Mouse (Mus musculus) hindbrain, embryonic 11.5 days (tissue): ENCODE data around the gene Pdlim4. TPM values are rescaled to one million over a fixed set of nuclear protein-coding genes. Genes with fewer than 3 reads are reported as not detected.

Experiments
- ATAC-seq: fragments of 200-750 bp; cut with Nextera tagmentation; 2 replicates; pipeline ENCODE4 v1.8.0; 2017; ENCODE audit warnings: mild to moderate bottlenecking, moderate TSS enrichment, moderate library complexity; ENCODE audit not compliant: low FRiP score
- DNase-seq: peaks from one replicate; pipeline ENCODE4 v3.0.0-alpha.2; 2015; ENCODE audit warnings: low spot score
- H3K27ac ChIP-seq: fragments of 300-500 bp; sonication (generic); 2 replicates; pipeline ENCODE4 v1.5.1; 2014; ENCODE audit warnings: mild to moderate bottlenecking, low read depth, low read length
- H3K27me3 ChIP-seq: fragments of 300-500 bp; sonication (generic); 2 replicates; pipeline ENCODE4 v1.6.1; 2014; ENCODE audit warnings: mild to moderate bottlenecking, low read length, moderate library complexity, mixed read lengths; ENCODE audit not compliant: control insufficient read depth, insufficient read depth
- H3K36me3 ChIP-seq: fragments of 300-500 bp; sonication (generic); 2 replicates; pipeline ENCODE4 v1.6.1; 2014; ENCODE audit warnings: mild to moderate bottlenecking, low read length, moderate library complexity, mixed read lengths; ENCODE audit not compliant: control insufficient read depth, insufficient read depth
- H3K4me1 ChIP-seq: fragments of 300-500 bp; sonication (generic); replicated peaks from 2 replicates; pipeline ENCODE4 v1.6.1; 2014; ENCODE audit warnings: low read length, mixed read lengths; ENCODE audit not compliant: control insufficient read depth, insufficient read depth
- H3K4me2 ChIP-seq: fragments of 300-500 bp; sonication (generic); replicated peaks from 2 replicates; pipeline ENCODE4 v1.6.1; 2014; ENCODE audit warnings: mild to moderate bottlenecking, low read depth, low read length
- H3K4me3 ChIP-seq: fragments of 300-500 bp; sonication (generic); 2 replicates; pipeline ENCODE4 v1.5.1; 2014; ENCODE audit warnings: low read depth, low read length
- H3K9ac ChIP-seq: fragments of 300-500 bp; sonication (generic); 2 replicates; pipeline ENCODE4 v1.6.1; 2014; ENCODE audit warnings: low read depth, low read length
- H3K9me3 ChIP-seq: fragments of 300-500 bp; sonication (generic); 2 replicates; pipeline ENCODE4 v1.6.1; 2016; ENCODE audit warnings: low read length; ENCODE audit not compliant: control insufficient read depth
- WGBS: fragments of 180-500 bp; shearing (Covaris S2); extraction: QIAGEN DNeasy Blood & Tissue Kit; methylation state at CpG from one replicate; pipeline ENCODE4 v1.1.7; 2014; 5-methylcytosine and 5-hydroxymethylcytosine counted together
- polyA plus RNA-seq: library from polyadenylated mRNA; unstranded; fragments of >200 nt; fragmentation: Nextera tagmentation; extraction: Ambion mirVana; gene quantifications from 2 replicates; pipeline ENCODE4 v1.2.1, GENCODE M21; 2014

The Pdlim4 gene
- polyA plus RNA-seq, 1 experiment from 2014 or later = 46.4 TPM

GRCm38 (mm10) chr11:54021396-54022093 lies 47.3 kb downstream of the Pdlim4 start:
- 94% methylated on average over 5 of the region's 5 CpGs for WGBS
- ATAC-seq (no peak), DNase-seq (no peak)
- Histone ChIP-seq H3K9me3 (no peaks in the 10 kb centered on the region), H3K4me3 (no peak overlapping the region), H3K4me1 (no peaks in the 10 kb centered on the region), H3K36me3 (no peaks in the 10 kb centered on the region), H3K27ac (no peak overlapping the region), H3K27me3 (no peaks in the 10 kb centered on the region), H3K4me2 (no peak overlapping the region), H3K9ac (no peak overlapping the region)

GRCm38 (mm10) chr11:54018893-54019732 lies 49.7 kb downstream of the Pdlim4 start:
- Histone ChIP-seq H3K36me3 (no peaks in the 10 kb centered on the region), H3K27ac (no peak overlapping the region), H3K9me3 (no peaks in the 10 kb centered on the region), H3K27me3 (no peaks in the 10 kb centered on the region), H3K4me3 (no peak overlapping the region), H3K4me2 (no peak overlapping the region), H3K9ac (no peak overlapping the region), H3K4me1 (no peaks in the 10 kb centered on the region)
- 87% methylated on average over 3 of the region's 3 CpGs for WGBS
- DNase-seq (no peak), ATAC-seq (no peak)

- no peak for DNase-seq
- WGBS = 81% methylated on average over 4 of the region's 4 CpGs
Measured at GRCm38 (mm10) chr11:54017596-54017995, 51.2 kb downstream of the Pdlim4 start.

GRCm38 (mm10) chr11:54016051-54016450 lies 52.8 kb downstream of the Pdlim4 start:
- no peak overlapping the region for H3K27ac ChIP-seq
- no peak for ATAC-seq
- H3K27me3 ChIP-seq = no peaks in the 10 kb centered on the region
- no peaks in the 10 kb centered on the region for H3K36me3 ChIP-seq
- WGBS = 77% methylated on average over 8 of the region's 8 CpGs
- no peak overlapping the region for H3K4me2 ChIP-seq
- H3K9me3 ChIP-seq = no peaks in the 10 kb centered on the region
- no peaks in the 10 kb centered on the region for H3K4me1 ChIP-seq
- no peak overlapping the region for H3K9ac ChIP-seq
- no peak overlapping the region for H3K4me3 ChIP-seq
- DNase-seq = no peak

More at GRCm38 (mm10) chr11:54017596-54017995, 51.2 kb downstream of the Pdlim4 start:
- no peaks in the 10 kb centered on the region for H3K36me3 ChIP-seq
- H3K4me1 ChIP-seq = no peaks in the 10 kb centered on the region
- ATAC-seq = no peak
- H3K4me3 ChIP-seq = no peak overlapping the region
- no peak overlapping the region for H3K4me2 ChIP-seq
- no peak overlapping the region for H3K27ac ChIP-seq
- no peak overlapping the region for H3K9ac ChIP-seq
- no peaks in the 10 kb centered on the region for H3K27me3 ChIP-seq
- H3K9me3 ChIP-seq = no peaks in the 10 kb centered on the region

GRCm38 (mm10) chr11:54012961-54013360 lies 55.9 kb downstream of the Pdlim4 start:
- DNase-seq (no peak), ATAC-seq (no peak)
- Histone ChIP-seq H3K27me3 (no peaks in the 10 kb centered on the region), H3K9me3 (no peaks in the 10 kb centered on the region), H3K4me2 (no peak overlapping the region), H3K4me1 (no peaks in the 10 kb centered on the region), H3K27ac (no peak overlapping the region), H3K9ac (no peak overlapping the region), H3K36me3 (no peaks in the 10 kb centered on the region), H3K4me3 (no peak overlapping the region)
- WGBS = 89% methylated on average over 5 of the region's 5 CpGs

- WGBS = 86% methylated on average over 2 of the region's 2 CpGs
- no peak for DNase-seq
- Histone ChIP-seq H3K9ac (no peak overlapping the region), H3K4me1 (no peaks in the 10 kb centered on the region), H3K27me3 (no peaks in the 10 kb centered on the region), H3K36me3 (no peaks in the 10 kb centered on the region), H3K9me3 (no peaks in the 10 kb centered on the region), H3K27ac (no peak overlapping the region), H3K4me2 (no peak overlapping the region), H3K4me3 (no peak overlapping the region)
- ATAC-seq = no peak
Measured at GRCm38 (mm10) chr11:54011255-54011654, 57.6 kb downstream of the Pdlim4 start.

GRCm38 (mm10) chr11:54008416-54008920 lies 60.3 kb downstream of the Pdlim4 start:
- 75% methylated on average over 10 of the region's 10 CpGs for WGBS
- H3K4me2 ChIP-seq = no peak overlapping the region
- H3K27me3 ChIP-seq = no peaks in the 10 kb centered on the region
- DNase-seq = no peak
- H3K4me3 ChIP-seq = no peak overlapping the region
- H3K27ac ChIP-seq = no peak overlapping the region
- H3K9me3 ChIP-seq = no peaks in the 10 kb centered on the region
- H3K9ac ChIP-seq = no peak overlapping the region
- H3K4me1 ChIP-seq = no peaks in the 10 kb centered on the region
- no peak for ATAC-seq
- no peaks in the 10 kb centered on the region for H3K36me3 ChIP-seq

- DNase-seq (no peak), ATAC-seq (no peak)
- WGBS = 88% methylated on average over 11 of the region's 11 CpGs
- no peak overlapping the region for H3K4me3 ChIP-seq
- no peak overlapping the region for H3K9ac ChIP-seq
- H3K9me3 ChIP-seq = no peaks in the 10 kb centered on the region
- no peaks in the 10 kb centered on the region for H3K4me1 ChIP-seq
- H3K27me3 ChIP-seq = no peaks in the 10 kb centered on the region
- H3K36me3 ChIP-seq = no peaks in the 10 kb centered on the region
- no peak overlapping the region for H3K27ac ChIP-seq
- no peak overlapping the region for H3K4me2 ChIP-seq
Measured at GRCm38 (mm10) chr11:54007717-54008116, 61.1 kb downstream of the Pdlim4 start.
